Mouse (Mus musculus): ENCODE results near the gene Trip11. TPM values are rescaled to one million over a fixed set of nuclear protein-coding genes. Genes with fewer than 3 reads are reported as not detected.

Trip11 gene
- polyA plus RNA-seq, 1 experiment from 2014 or later = 14.2 TPM

GRCm38 (mm10) chr12:101947986-101948385, 34.9 kb upstream of the Trip11 start:
- Histone ChIP-seq H3K4me3 (ENCODE audit: low read depth, low read length) (no peak overlapping the region), H3K4me1 (ENCODE audit: control insufficient read depth, insufficient read depth, low read length) (no peaks in the 10 kb centered on the region), H3K4me2 (ENCODE audit: low read depth, severe bottlenecking) (no peak overlapping the region), H3K9me3 (ENCODE audit: control insufficient read depth, low read length) (no peaks in the 10 kb centered on the region), H3K27me3 (ENCODE audit: control insufficient read depth, insufficient read depth, low read length) (no peaks in the 10 kb centered on the region), H3K36me3 (ENCODE audit: control insufficient read depth, insufficient read depth, low read length) (peaks cover 7% of the 10 kb centered on the region; the same call in 1 of the 2 replicates), H3K9ac (ENCODE audit: low read length) (no peak overlapping the region), H3K27ac (replicated peaks; ENCODE audit: low read depth, low read length) (no peak overlapping the region)
- DNase-seq (ENCODE audit: low spot score) (no peak), ATAC-seq (ENCODE audit: insufficient number of reproducible peaks, low FRiP score, low TSS enrichment, low read depth) (no peak)
- 89% methylated on average over 8 of the region's 8 CpGs for WGBS

GRCm38 (mm10) chr12:101937572-101937971, 24.5 kb upstream of the Trip11 start:
- no peaks in the 10 kb centered on the region for H3K4me1 ChIP-seq (ENCODE audit: control insufficient read depth, insufficient read depth, low read length)
- H3K27me3 ChIP-seq (ENCODE audit: control insufficient read depth, insufficient read depth, low read length) = no peaks in the 10 kb centered on the region
- H3K27ac ChIP-seq (replicated peaks; ENCODE audit: low read depth, low read length) = no peak overlapping the region
- DNase-seq (ENCODE audit: low spot score) = no peak
- 82% methylated on average over 7 of the region's 7 CpGs for WGBS
- H3K4me2 ChIP-seq (ENCODE audit: low read depth, severe bottlenecking) = no peak overlapping the region
- no peak overlapping the region for H3K4me3 ChIP-seq (ENCODE audit: low read depth, low read length)
- peaks cover 18% of the 10 kb centered on the region for H3K36me3 ChIP-seq (ENCODE audit: control insufficient read depth, insufficient read depth, low read length)
- no peaks in the 10 kb centered on the region for H3K9me3 ChIP-seq (ENCODE audit: control insufficient read depth, low read length)
- ATAC-seq (ENCODE audit: insufficient number of reproducible peaks, low FRiP score, low TSS enrichment, low read depth) = no peak
- H3K9ac ChIP-seq (ENCODE audit: low read length) = no peak overlapping the region

- Histone ChIP-seq H3K27me3 (ENCODE audit: control insufficient read depth, insufficient read depth, low read length) (no peaks in the 10 kb centered on the region), H3K9ac (ENCODE audit: low read length) (no peak overlapping the region), H3K4me1 (ENCODE audit: control insufficient read depth, insufficient read depth, low read length) (no peaks in the 10 kb centered on the region), H3K4me3 (ENCODE audit: low read depth, low read length) (no peak overlapping the region), H3K27ac (replicated peaks; ENCODE audit: low read depth, low read length) (no peak overlapping the region), H3K9me3 (ENCODE audit: control insufficient read depth, low read length) (no peaks in the 10 kb centered on the region), H3K36me3 (ENCODE audit: control insufficient read depth, insufficient read depth, low read length) (peaks cover 11% of the 10 kb centered on the region; the same call in 1 of the 2 replicates), H3K4me2 (ENCODE audit: low read depth, severe bottlenecking) (no peak overlapping the region)
- WGBS = 95% methylated on average over 3 of the region's 3 CpGs
- no peak for ATAC-seq (ENCODE audit: insufficient number of reproducible peaks, low FRiP score, low TSS enrichment, low read depth)
- no peak for DNase-seq (ENCODE audit: low spot score)
Measured at GRCm38 (mm10) chr12:101935223-101935622, 22.2 kb upstream of the Trip11 start.

- H3K27ac ChIP-seq (replicated peaks; ENCODE audit: low read depth, low read length) = no peak overlapping the region
- no peak overlapping the region for H3K9ac ChIP-seq (ENCODE audit: low read length)
- H3K36me3 ChIP-seq (ENCODE audit: control insufficient read depth, insufficient read depth, low read length) = peaks cover 10% of the 10 kb centered on the region
- H3K9me3 ChIP-seq (ENCODE audit: control insufficient read depth, low read length) = no peaks in the 10 kb centered on the region
- no peak overlapping the region for H3K4me2 ChIP-seq (ENCODE audit: low read depth, severe bottlenecking)
- H3K27me3 ChIP-seq (ENCODE audit: control insufficient read depth, insufficient read depth, low read length) = no peaks in the 10 kb centered on the region
- H3K4me1 ChIP-seq (ENCODE audit: control insufficient read depth, insufficient read depth, low read length) = no peaks in the 10 kb centered on the region
- ATAC-seq (ENCODE audit: insufficient number of reproducible peaks, low FRiP score, low TSS enrichment, low read depth) (no peak), DNase-seq (ENCODE audit: low spot score) (no peak)
- no peak overlapping the region for H3K4me3 ChIP-seq (ENCODE audit: low read depth, low read length)
- WGBS = 87% methylated on average over 1 of the region's 1 CpGs
Measured at GRCm38 (mm10) chr12:101928423-101928822, 15.4 kb upstream of the Trip11 start.

- H3K9me3 ChIP-seq (ENCODE audit: control insufficient read depth, low read length) = no peaks in the 10 kb centered on the region
- H3K27ac ChIP-seq (replicated peaks; ENCODE audit: low read depth, low read length) = no peak overlapping the region
- no peak overlapping the region for H3K4me2 ChIP-seq (ENCODE audit: low read depth, severe bottlenecking)
- no peak for ATAC-seq (ENCODE audit: insufficient number of reproducible peaks, low FRiP score, low TSS enrichment, low read depth)
- no peaks in the 10 kb centered on the region for H3K4me1 ChIP-seq (ENCODE audit: control insufficient read depth, insufficient read depth, low read length)
- no peaks in the 10 kb centered on the region for H3K27me3 ChIP-seq (ENCODE audit: control insufficient read depth, insufficient read depth, low read length)
- WGBS = 84% methylated on average over 6 of the region's 6 CpGs
- H3K9ac ChIP-seq (ENCODE audit: low read length) = no peak overlapping the region
- H3K36me3 ChIP-seq (ENCODE audit: control insufficient read depth, insufficient read depth, low read length) = peaks cover 5% of the 10 kb centered on the region
- no peak for DNase-seq (ENCODE audit: low spot score)
- H3K4me3 ChIP-seq (ENCODE audit: low read depth, low read length) = no peak overlapping the region
Measured at GRCm38 (mm10) chr12:101922313-101922712, 9.2 kb upstream of the Trip11 start.

GRCm38 (mm10) chr12:101919847-101920246, 6.8 kb upstream of the Trip11 start:
- H3K9me3 ChIP-seq (ENCODE audit: control insufficient read depth, low read length) = no peaks in the 10 kb centered on the region
- 90% methylated on average over 3 of the region's 3 CpGs for WGBS
- no peak overlapping the region for H3K9ac ChIP-seq (ENCODE audit: low read length)
- H3K27me3 ChIP-seq (ENCODE audit: control insufficient read depth, insufficient read depth, low read length) = no peaks in the 10 kb centered on the region
- peaks cover 3% of the 10 kb centered on the region; the same call in 1 of the 2 replicates for H3K36me3 ChIP-seq (ENCODE audit: control insufficient read depth, insufficient read depth, low read length)
- ATAC-seq (ENCODE audit: insufficient number of reproducible peaks, low FRiP score, low TSS enrichment, low read depth) (no peak), DNase-seq (ENCODE audit: low spot score) (no peak)
- no peaks in the 10 kb centered on the region for H3K4me1 ChIP-seq (ENCODE audit: control insufficient read depth, insufficient read depth, low read length)
- H3K4me3 ChIP-seq (ENCODE audit: low read depth, low read length) = no peak overlapping the region
- H3K27ac ChIP-seq (replicated peaks; ENCODE audit: low read depth, low read length) = no peak overlapping the region
- H3K4me2 ChIP-seq (ENCODE audit: low read depth, severe bottlenecking) = no peak overlapping the region

- H3K36me3 ChIP-seq (ENCODE audit: control insufficient read depth, insufficient read depth, low read length) = no peaks in the 10 kb centered on the region
- H3K4me1 ChIP-seq (ENCODE audit: control insufficient read depth, insufficient read depth, low read length) = no peaks in the 10 kb centered on the region
- no peaks in the 10 kb centered on the region for H3K9me3 ChIP-seq (ENCODE audit: control insufficient read depth, low read length)
- H3K4me2 ChIP-seq (ENCODE audit: low read depth, severe bottlenecking) = no peak overlapping the region
- no peak for DNase-seq (ENCODE audit: low spot score)
- no peak overlapping the region for H3K9ac ChIP-seq (ENCODE audit: low read length)
- no peak for ATAC-seq (ENCODE audit: insufficient number of reproducible peaks, low FRiP score, low TSS enrichment, low read depth)
- H3K27me3 ChIP-seq (ENCODE audit: control insufficient read depth, insufficient read depth, low read length) = no peaks in the 10 kb centered on the region
- no peak overlapping the region for H3K27ac ChIP-seq (replicated peaks; ENCODE audit: low read depth, low read length)
- no peak overlapping the region for H3K4me3 ChIP-seq (ENCODE audit: low read depth, low read length)
Measured at GRCm38 (mm10) chr12:101917165-101917564, 4.1 kb upstream of the Trip11 start.

GRCm38 (mm10) chr12:101911346-101911745, 1.7 kb downstream of the Trip11 start:
- H3K9ac ChIP-seq (ENCODE audit: low read length) = no peak overlapping the region; the same call in 1 of the 2 replicates
- H3K4me2 ChIP-seq (ENCODE audit: low read depth, severe bottlenecking) = peak overlapping the region; percentile 82; the same call in 1 of the 2 replicates
- H3K36me3 ChIP-seq (ENCODE audit: control insufficient read depth, insufficient read depth, low read length) = peaks cover 5% of the 10 kb centered on the region
- no peak overlapping the region for H3K4me3 ChIP-seq (ENCODE audit: low read depth, low read length)
- DNase-seq (ENCODE audit: low spot score) (no peak), ATAC-seq (ENCODE audit: insufficient number of reproducible peaks, low FRiP score, low TSS enrichment, low read depth) (no peak)
- no peaks in the 10 kb centered on the region for H3K27me3 ChIP-seq (ENCODE audit: control insufficient read depth, insufficient read depth, low read length)
- 92% methylated on average over 3 of the region's 3 CpGs for WGBS
- H3K9me3 ChIP-seq (ENCODE audit: control insufficient read depth, low read length) = no peaks in the 10 kb centered on the region
- no peak overlapping the region for H3K27ac ChIP-seq (replicated peaks; ENCODE audit: low read depth, low read length)
- H3K4me1 ChIP-seq (ENCODE audit: control insufficient read depth, insufficient read depth, low read length) = no peaks in the 10 kb centered on the region

GRCm38 (mm10) chr12:101910360-101910759, 2.7 kb downstream of the Trip11 start:
- ATAC-seq (ENCODE audit: insufficient number of reproducible peaks, low FRiP score, low TSS enrichment, low read depth) (no peak), DNase-seq (ENCODE audit: low spot score) (no peak)
- H3K4me1 ChIP-seq (ENCODE audit: control insufficient read depth, insufficient read depth, low read length) = no peaks in the 10 kb centered on the region
- H3K36me3 ChIP-seq (ENCODE audit: control insufficient read depth, insufficient read depth, low read length) = peaks cover 5% of the 10 kb centered on the region
- WGBS = 93% methylated on average over 6 of the region's 6 CpGs
- H3K27ac ChIP-seq (replicated peaks; ENCODE audit: low read depth, low read length) = no peak overlapping the region
- H3K9me3 ChIP-seq (ENCODE audit: control insufficient read depth, low read length) = no peaks in the 10 kb centered on the region
- no peak overlapping the region for H3K9ac ChIP-seq (ENCODE audit: low read length)
- no peak overlapping the region for H3K4me3 ChIP-seq (ENCODE audit: low read depth, low read length)
- H3K27me3 ChIP-seq (ENCODE audit: control insufficient read depth, insufficient read depth, low read length) = no peaks in the 10 kb centered on the region
- H3K4me2 ChIP-seq (ENCODE audit: low read depth, severe bottlenecking) = no peak overlapping the region

All from limb, embryonic 11.5 days (tissue).